Mouse (Mus musculus) lung, embryonic 16.5 days (tissue): ENCODE results near the gene Tas2r115. TPM values are rescaled to one million over a fixed set of nuclear protein-coding genes. Genes with fewer than 3 reads are reported as not detected.

Source experiments
- polyA plus RNA-seq: library from polyadenylated mRNA; unstranded; fragments of >200 nt; fragmentation: Nextera tagmentation; extraction: Ambion mirVana; gene quantifications from 2 replicates; pipeline ENCODE4 v1.2.1, GENCODE M21; 2015

Tas2r115 gene
- polyA plus RNA-seq, 1 experiment from 2014 or later, result not detected

Other genes with a start within 250 kb of the Tas2r115 start
- not detected in 2 replicates for gene Prh1, start 168.2 kb downstream of the Tas2r115 start, polyA plus RNA-seq
- gene Prp2, start 142.1 kb downstream of the Tas2r115 start, polyA plus RNA-seq, result not detected in 2 replicates
- not detected in 2 replicates for gene A630073D07Rik, start 86.5 kb downstream of the Tas2r115 start, polyA plus RNA-seq
- gene Tas2r120, start 81.1 kb downstream of the Tas2r115 start, polyA plus RNA-seq, result not detected in 2 replicates
- gene Tas2r121, start 37.0 kb downstream of the Tas2r115 start, polyA plus RNA-seq, result not detected in 2 replicates
- gene Tas2r122, start 26.1 kb downstream of the Tas2r115 start, polyA plus RNA-seq, result not detected in 2 replicates
- not detected in 2 replicates for gene Tas2r124, start 16.7 kb upstream of the Tas2r115 start, polyA plus RNA-seq
- gene Tas2r102, start 24.1 kb upstream of the Tas2r115 start, polyA plus RNA-seq, result not detected in 2 replicates
- gene Tas2r136, start 40.1 kb upstream of the Tas2r115 start, polyA plus RNA-seq, result not detected in 2 replicates
- gene Tas2r117, start 64.8 kb upstream of the Tas2r115 start, polyA plus RNA-seq, result not detected in 2 replicates
- gene Tas2r123, start 109.1 kb upstream of the Tas2r115 start, polyA plus RNA-seq, result not detected in 2 replicates
- gene Tas2r116, start 117.4 kb upstream of the Tas2r115 start, polyA plus RNA-seq, result not detected in 2 replicates
- not detected in 2 replicates for gene Tas2r110, start 130.0 kb upstream of the Tas2r115 start, polyA plus RNA-seq
- not detected in 2 replicates for gene Tas2r113, start 155.0 kb upstream of the Tas2r115 start, polyA plus RNA-seq
- gene Tas2r125, start 171.6 kb upstream of the Tas2r115 start, polyA plus RNA-seq, result not detected in 2 replicates
- gene Tas2r129, start 213.1 kb upstream of the Tas2r115 start, polyA plus RNA-seq, result not detected in 2 replicates
- gene Tas2r131, start 219.9 kb upstream of the Tas2r115 start, polyA plus RNA-seq, result not detected in 2 replicates
- not detected in 2 replicates for gene Tas2r109, start 242.9 kb upstream of the Tas2r115 start, polyA plus RNA-seq